Mouse (Mus musculus) kidney, adult 2 months (tissue): ENCODE data around the gene Rnf141.

Experiments
- CTCF ChIP-seq: fragments of 200-500 bp; conservative IDR thresholded peaks from 2 replicates; pipeline ENCODE4 v1.5.1; 2011; ENCODE audit warnings: low read depth, mild to moderate bottlenecking, control low read depth, low read length, moderate library complexity, mixed read lengths; ENCODE audit not compliant: insufficient read depth, insufficient read length
- POLR2A ChIP-seq: fragments of 200-500 bp; IDR thresholded peaks from one replicate; pipeline ENCODE4 v1.6.1; 2011; ENCODE audit warnings: low read depth, low read length, control low read depth

- TF ChIP-seq CTCF (no peak), POLR2A (no peak)
These were observed 10.2 kb downstream of the Rnf141 start for GRCm38 (mm10) chr7:110834018-110834417.
